Mouse (Mus musculus) spleen, adult 12 weeks (tissue): ENCODE data around the gene Gm14862.
"Not testable (repeated sequence)": the region's sequence is repeated elsewhere in the genome, so short reads cannot be mapped to it uniquely, and the experiment has no call there.

Experiments used
- DNase-seq: peaks from one replicate; pipeline ENCODE4 v3.0.0; 2022; ENCODE audit warnings: low spot score

The Gm14862 gene

GRCm38 (mm10) chrX:9256766-9257165 lies at the start of gene Gm14862:
Gm14862 (minus strand) TSS chrX:9256899.
- DNase-seq = no peak

GRCm38 (mm10) chrX:9303455-9303854 lies 46.8 kb upstream of the Gm14862 start:
- no peak for DNase-seq

- no peak for DNase-seq
These were observed 46.1 kb upstream of the Gm14862 start for GRCm38 (mm10) chrX:9302791-9303190.

- DNase-seq = peak; percentile 64
These were observed 41.7 kb upstream of the Gm14862 start for GRCm38 (mm10) chrX:9298413-9298864.

- not testable (repeated sequence) for DNase-seq
These were observed 36.6 kb upstream of the Gm14862 start for GRCm38 (mm10) chrX:9293140-9293829.

- not testable (repeated sequence) for DNase-seq
These were observed 26.8 kb upstream of the Gm14862 start, which contains the start of gene H2al1m for GRCm38 (mm10) chrX:9283464-9283863. H2al1m (plus strand) TSS chrX:9283764.

GRCm38 (mm10) chrX:9274321-9274720 lies 17.6 kb upstream of the Gm14862 start:
- DNase-seq = no peak

GRCm38 (mm10) chrX:9273377-9274002 lies 16.8 kb upstream of the Gm14862 start:
- DNase-seq = no peak

- DNase-seq = peak; percentile 56
These were observed 16.0 kb upstream of the Gm14862 start, which contains the start of gene Xk for GRCm38 (mm10) chrX:9272460-9273361. Xk (plus strand) TSS chrX:9272756.

- DNase-seq = no peak
These were observed 15.3 kb upstream of the Gm14862 start for GRCm38 (mm10) chrX:9271947-9272459.

GRCm38 (mm10) chrX:9271112-9271511 lies 14.4 kb upstream of the Gm14862 start:
- DNase-seq = no peak

- no peak for DNase-seq
These were observed 2.6 kb upstream of the Gm14862 start for GRCm38 (mm10) chrX:9259267-9259666.

GRCm38 (mm10) chrX:9257831-9258230 lies 1.1 kb upstream of the Gm14862 start:
- no peak for DNase-seq

GRCm38 (mm10) chrX:9254901-9255300 lies 1.8 kb downstream of the Gm14862 start:
- no peak for DNase-seq

GRCm38 (mm10) chrX:9253990-9254389 lies 2.7 kb downstream of the Gm14862 start:
- peak; percentile 22 for DNase-seq

- no peak for DNase-seq
These were observed 7.8 kb downstream of the Gm14862 start for GRCm38 (mm10) chrX:9248911-9249310.

GRCm38 (mm10) chrX:9244603-9245336 lies 11.9 kb downstream of the Gm14862 start:
- no peak for DNase-seq

GRCm38 (mm10) chrX:9243381-9243864 lies 13.3 kb downstream of the Gm14862 start:
- DNase-seq = no peak

- DNase-seq = no peak
These were observed 15.7 kb downstream of the Gm14862 start for GRCm38 (mm10) chrX:9240737-9241591.

- DNase-seq = no peak
These were observed 29.6 kb downstream of the Gm14862 start for GRCm38 (mm10) chrX:9227105-9227504.
